Mouse (Mus musculus): ENCODE measurements at regions not wholly inside any gene's neighbourhood (a gene's known extent, or its start where the extent isn't known, plus 50 kb on each side); places are given as distances from the start of the nearest gene placed in this dataset.

- no peak for TF ChIP-seq CTCF (IDR thresholded peaks at IDR 0.05; ENCODE audit: low read depth)
- TF ChIP-seq EP300 (IDR thresholded peaks at IDR 0.05; ENCODE audit: low read depth): no peak
These were observed 369.3 kb upstream of the Nudt12 start for GRCm38 (mm10) chr17:59382225-59383106.

Measured in heart, postnatal 0 days (tissue).